Mouse (Mus musculus) embryonic facial prominence, embryonic 11.5 days (tissue): Measurements from ENCODE around the gene Carmil1. TPM values are rescaled to one million over a fixed set of nuclear protein-coding genes. Genes with fewer than 3 reads are reported as not detected.
A peak's percentile ranks its signal among the peaks of the same experiment; 100 is the strongest.

Experiments used
- ATAC-seq: fragments of 200-750 bp; cut with Nextera tagmentation; replicated peaks from 2 replicates; pipeline ENCODE4 v1.8.0; 2017; ENCODE audit warnings: low read depth; ENCODE audit not compliant: insufficient number of reproducible peaks, low FRiP score, low TSS enrichment
- DNase-seq: peaks from one replicate; pipeline ENCODE4 v3.0.0-alpha.2; 2015; ENCODE audit warnings: low spot score
- H3K27ac ChIP-seq: fragments of 300-500 bp; sonication (generic); replicated peaks from 2 replicates; pipeline ENCODE4 v1.5.1; 2014; ENCODE audit warnings: mild to moderate bottlenecking, low read depth, low read length, control low read depth
- H3K27me3 ChIP-seq: fragments of 300-500 bp; sonication (generic); 2 replicates; pipeline ENCODE4 v1.6.1; 2014; ENCODE audit warnings: mild to moderate bottlenecking, low read length, moderate library complexity, mixed read lengths; ENCODE audit not compliant: control insufficient read depth, insufficient read depth
- H3K36me3 ChIP-seq: fragments of 300-500 bp; sonication (generic); replicated peaks from 2 replicates; pipeline ENCODE4 v1.6.1; 2014; ENCODE audit warnings: low read depth, mild to moderate bottlenecking, low read length, moderate library complexity, mixed read lengths; ENCODE audit not compliant: control insufficient read depth, insufficient read depth
- H3K4me1 ChIP-seq: fragments of 300-500 bp; sonication (generic); 2 replicates; pipeline ENCODE4 v1.6.1; 2014; ENCODE audit warnings: low read length, mixed read lengths; ENCODE audit not compliant: control insufficient read depth, insufficient read depth
- H3K4me2 ChIP-seq: fragments of 300-500 bp; sonication (generic); 2 replicates; pipeline ENCODE4 v1.6.1; 2014; ENCODE audit warnings: low read depth, mild to moderate bottlenecking, control low read depth, low read length, moderate library complexity
- H3K4me3 ChIP-seq: fragments of 300-500 bp; sonication (generic); 2 replicates; pipeline ENCODE4 v1.5.1; 2014; ENCODE audit warnings: low read depth, low read length, control low read depth
- H3K9ac ChIP-seq: fragments of 300-500 bp; sonication (generic); replicated peaks from 2 replicates; pipeline ENCODE4 v1.6.1; 2014; ENCODE audit warnings: mild to moderate bottlenecking, control low read depth, low read length
- H3K9me3 ChIP-seq: fragments of 300-500 bp; sonication (generic); replicated peaks from 2 replicates; pipeline ENCODE4 v1.6.1; 2016; ENCODE audit warnings: mild to moderate bottlenecking, low read length, inconsistent platforms, mixed read lengths; ENCODE audit not compliant: control insufficient read depth
- WGBS: fragments of 180-500 bp; shearing (Covaris S2); extraction: QIAGEN DNeasy Blood & Tissue Kit; methylation state at CpG from one replicate; pipeline ENCODE4 v1.1.7; 2014; 5-methylcytosine and 5-hydroxymethylcytosine counted together
- polyA plus RNA-seq: library from polyadenylated mRNA; unstranded; fragments of >200 nt; fragmentation: Nextera tagmentation; extraction: Ambion mirVana; gene quantifications from 2 replicates; pipeline ENCODE4 v1.2.1, GENCODE M21; 2014

Carmil1 gene
- polyA plus RNA-seq, 1 experiment from 2014 or later = 25.0 TPM

- Histone ChIP-seq H3K9me3 (no peaks in the 10 kb centered on the region), H3K27ac (no peak overlapping the region), H3K27me3 (no peaks in the 10 kb centered on the region), H3K36me3 (no peaks in the 10 kb centered on the region), H3K4me2 (no peak overlapping the region), H3K9ac (no peak overlapping the region), H3K4me1 (no peaks in the 10 kb centered on the region), H3K4me3 (no peak overlapping the region)
- no peak for ATAC-seq
- no peak for DNase-seq
- WGBS = 73% methylated on average over 4 of the region's 4 CpGs
Observed at GRCm38 (mm10) chr13:24272740-24273377, 7.7 kb downstream of the Carmil1 start.

- Histone ChIP-seq H3K4me2 (no peak overlapping the region), H3K27me3 (no peaks in the 10 kb centered on the region), H3K4me1 (no peaks in the 10 kb centered on the region), H3K27ac (no peak overlapping the region), H3K9ac (no peak overlapping the region), H3K36me3 (no peaks in the 10 kb centered on the region), H3K9me3 (no peaks in the 10 kb centered on the region), H3K4me3 (no peak overlapping the region)
- 71% methylated on average over 3 of the region's 3 CpGs for WGBS
- ATAC-seq (no peak), DNase-seq (no peak)
Observed at GRCm38 (mm10) chr13:24269100-24269465, 11.5 kb downstream of the Carmil1 start.

GRCm38 (mm10) chr13:24268355-24269099, 12.1 kb downstream of the Carmil1 start:
- H3K9me3 ChIP-seq = no peaks in the 10 kb centered on the region
- H3K4me3 ChIP-seq = no peak overlapping the region
- H3K27me3 ChIP-seq = no peaks in the 10 kb centered on the region
- 58% methylated on average over 14 of the region's 14 CpGs for WGBS
- H3K9ac ChIP-seq = no peak overlapping the region
- no peak overlapping the region for H3K4me2 ChIP-seq
- no peak for ATAC-seq
- no peaks in the 10 kb centered on the region for H3K4me1 ChIP-seq
- no peak for DNase-seq
- no peak overlapping the region for H3K27ac ChIP-seq
- H3K36me3 ChIP-seq = no peaks in the 10 kb centered on the region

- Histone ChIP-seq H3K9ac (no peak overlapping the region), H3K4me3 (no peak overlapping the region), H3K4me1 (no peaks in the 10 kb centered on the region), H3K27ac (no peak overlapping the region), H3K36me3 (no peaks in the 10 kb centered on the region), H3K9me3 (no peaks in the 10 kb centered on the region), H3K4me2 (no peak overlapping the region), H3K27me3 (no peaks in the 10 kb centered on the region)
- 92% methylated on average over 5 of the region's 5 CpGs for WGBS
- no peak for ATAC-seq
- DNase-seq = no peak
Observed at GRCm38 (mm10) chr13:24264760-24265159, 15.8 kb downstream of the Carmil1 start.

- H3K36me3 ChIP-seq = no peaks in the 10 kb centered on the region
- H3K4me3 ChIP-seq = no peak overlapping the region
- no peaks in the 10 kb centered on the region for H3K27me3 ChIP-seq
- H3K4me1 ChIP-seq = no peaks in the 10 kb centered on the region
- 83% methylated on average over 4 of the region's 4 CpGs for WGBS
- H3K4me2 ChIP-seq = no peak overlapping the region
- no peaks in the 10 kb centered on the region for H3K9me3 ChIP-seq
- no peak overlapping the region for H3K27ac ChIP-seq
- no peak overlapping the region for H3K9ac ChIP-seq
- ATAC-seq = no peak
- DNase-seq = no peak
Observed at GRCm38 (mm10) chr13:24263560-24263959, 17.0 kb downstream of the Carmil1 start.

GRCm38 (mm10) chr13:24260751-24261591, 19.6 kb downstream of the Carmil1 start:
- WGBS = 76% methylated on average over 10 of the region's 10 CpGs
- no peaks in the 10 kb centered on the region for H3K9me3 ChIP-seq
- no peak for DNase-seq
- H3K4me3 ChIP-seq = no peak overlapping the region
- no peak overlapping the region for H3K4me2 ChIP-seq
- H3K36me3 ChIP-seq = no peaks in the 10 kb centered on the region
- ATAC-seq = no peak
- no peak overlapping the region for H3K27ac ChIP-seq
- no peaks in the 10 kb centered on the region for H3K4me1 ChIP-seq
- H3K9ac ChIP-seq = no peak overlapping the region
- H3K27me3 ChIP-seq = no peaks in the 10 kb centered on the region

- H3K4me2 ChIP-seq = no peak overlapping the region
- no peaks in the 10 kb centered on the region for H3K36me3 ChIP-seq
- 70% methylated on average over 6 of the region's 6 CpGs for WGBS
- no peak overlapping the region for H3K4me3 ChIP-seq
- no peak overlapping the region for H3K9ac ChIP-seq
- no peaks in the 10 kb centered on the region for H3K9me3 ChIP-seq
- no peak for ATAC-seq
- no peaks in the 10 kb centered on the region for H3K27me3 ChIP-seq
- DNase-seq = peak; percentile 39
- H3K4me1 ChIP-seq = no peaks in the 10 kb centered on the region
- H3K27ac ChIP-seq = no peak overlapping the region
Observed at GRCm38 (mm10) chr13:24257809-24258208, 22.8 kb downstream of the Carmil1 start.

- Histone ChIP-seq H3K4me3 (no peak overlapping the region), H3K36me3 (no peaks in the 10 kb centered on the region), H3K27me3 (no peaks in the 10 kb centered on the region), H3K4me2 (no peak overlapping the region), H3K9ac (no peak overlapping the region), H3K9me3 (no peaks in the 10 kb centered on the region), H3K4me1 (no peaks in the 10 kb centered on the region), H3K27ac (no peak overlapping the region)
- 22% methylated on average over 2 of the region's 2 CpGs for WGBS
- ATAC-seq (no peak), DNase-seq (peak; percentile 54)
Observed at GRCm38 (mm10) chr13:24253989-24254388, 26.6 kb downstream of the Carmil1 start.
